Mouse (Mus musculus) kidney, embryonic 15.5 days (tissue): ENCODE measurements around the gene Csf3. TPM values are rescaled to one million over a fixed set of nuclear protein-coding genes. Genes with fewer than 3 reads are reported as not detected.
A peak's percentile ranks its signal among the peaks of the same experiment; 100 is the strongest.
"Not testable (repeated sequence)": the region's sequence is repeated elsewhere in the genome, so short reads cannot be mapped to it uniquely, and the experiment has no call there.

Experiments
- ATAC-seq: fragments of 200-750 bp; cut with Nextera tagmentation; replicated peaks from 2 replicates; pipeline ENCODE4 v1.8.0; 2017; ENCODE audit warnings: moderate TSS enrichment; ENCODE audit not compliant: low FRiP score
- H3K27ac ChIP-seq: fragments of 300-500 bp; sonication (generic); 2 replicates; pipeline ENCODE4 v1.5.1; 2015; ENCODE audit warnings: mild to moderate bottlenecking, inconsistent platforms
- H3K27me3 ChIP-seq: fragments of 300-500 bp; sonication (generic); 2 replicates; pipeline ENCODE4 v1.6.1; 2015; ENCODE audit warnings: inconsistent platforms
- H3K36me3 ChIP-seq: fragments of 300-500 bp; sonication (generic); 2 replicates; pipeline ENCODE4 v1.6.1; 2015; ENCODE audit warnings: inconsistent platforms
- H3K4me1 ChIP-seq: fragments of 300-500 bp; sonication (generic); 2 replicates; pipeline ENCODE4 v1.6.1; 2015; ENCODE audit warnings: inconsistent platforms
- H3K4me2 ChIP-seq: fragments of 300-500 bp; sonication (generic); 2 replicates; pipeline ENCODE4 v1.6.1; 2015; ENCODE audit warnings: moderate library complexity, mild to moderate bottlenecking, inconsistent platforms
- H3K4me3 ChIP-seq: fragments of 300-500 bp; sonication (generic); replicated peaks from 2 replicates; pipeline ENCODE4 v1.5.1; 2015; ENCODE audit warnings: mild to moderate bottlenecking, inconsistent platforms
- H3K9ac ChIP-seq: fragments of 300-500 bp; sonication (generic); 2 replicates; pipeline ENCODE4 v1.6.1; 2015; ENCODE audit warnings: mild to moderate bottlenecking, inconsistent platforms
- H3K9me3 ChIP-seq: fragments of 300-500 bp; sonication (generic); replicated peaks from 2 replicates; pipeline ENCODE4 v1.6.1; 2016; ENCODE audit warnings: inconsistent platforms
- WGBS: fragments of 180-500 bp; shearing (Covaris S2); methylation state at CpG from one replicate; pipeline ENCODE4 v1.1.7; 2015; ENCODE audit warnings: mixed read lengths; 5-methylcytosine and 5-hydroxymethylcytosine counted together
- polyA plus RNA-seq: library from polyadenylated mRNA; unstranded; fragments of >200 nt; fragmentation: Nextera tagmentation; extraction: Ambion mirVana; gene quantifications from 2 replicates; pipeline ENCODE4 v1.2.1, GENCODE M21; 2015

Csf3 gene
- polyA plus RNA-seq, 1 experiment from 2014 or later: not detected

DNA sequence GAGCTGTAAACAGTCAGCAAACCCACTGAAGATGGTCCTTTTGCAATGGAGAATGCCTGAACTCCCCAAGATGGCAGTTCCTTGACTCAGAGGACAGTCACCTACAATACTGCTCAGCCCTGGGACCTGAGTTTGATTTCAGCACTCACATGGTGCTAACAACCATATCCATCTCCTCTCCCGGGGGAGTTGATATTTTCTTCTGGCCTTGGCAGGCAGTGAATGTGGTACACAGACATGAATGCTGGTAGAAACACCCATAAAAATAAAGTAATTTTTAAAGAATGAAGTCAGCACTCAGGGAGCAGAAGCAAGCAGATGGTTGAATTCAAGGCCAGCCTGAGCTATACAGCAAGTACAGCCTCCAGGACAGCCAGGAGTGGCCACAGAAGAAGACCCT is 35.1 kb downstream of the Csf3 start:
- peaks cover 15% of the 10 kb centered on the region for H3K4me1 ChIP-seq
- H3K4me2 ChIP-seq: no peak overlapping the region
- no peak overlapping the region for H3K27ac ChIP-seq
- no peaks in the 10 kb centered on the region for H3K36me3 ChIP-seq
- no peak for ATAC-seq
- no peak overlapping the region for H3K4me3 ChIP-seq
- WGBS: 87% methylated on average over 1 of the region's 1 CpGs
- no peaks in the 10 kb centered on the region for H3K27me3 ChIP-seq
- no peak overlapping the region for H3K9ac ChIP-seq
- peaks cover 5% of the 10 kb centered on the region for H3K9me3 ChIP-seq

DNA sequence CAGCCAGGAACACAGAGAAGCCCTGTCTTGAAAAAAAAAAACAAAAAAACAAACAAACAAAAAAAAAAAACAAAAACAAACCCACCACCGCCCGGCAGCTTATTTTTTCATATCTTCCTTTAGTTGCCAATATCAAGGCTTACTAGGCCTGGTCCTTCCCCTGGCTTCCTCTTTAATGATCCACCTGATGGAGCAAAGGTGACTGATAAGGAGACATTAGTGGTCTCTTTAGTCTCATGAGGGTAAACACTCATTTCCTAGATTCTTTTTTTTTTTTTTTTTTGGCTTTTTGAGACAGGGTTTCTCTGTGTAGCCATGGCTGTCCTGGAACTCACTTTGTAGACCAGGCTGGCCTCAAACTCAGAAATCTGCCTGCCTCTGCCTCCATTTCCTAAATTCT is 36.2 kb downstream of the Csf3 start:
- not testable (repeated sequence) for H3K4me3 ChIP-seq, H3K9me3 ChIP-seq, H3K27me3 ChIP-seq, ATAC-seq, H3K36me3 ChIP-seq, H3K9ac ChIP-seq, H3K27ac ChIP-seq, H3K4me2 ChIP-seq
- peaks cover 19% of the 10 kb centered on the region for H3K4me1 ChIP-seq
- WGBS: 85% methylated on average over 2 of the region's 2 CpGs

GRCm38 (mm10) chr11:98738428-98738911 is 37.4 kb downstream of the Csf3 start:
- no peaks in the 10 kb centered on the region for H3K27me3 ChIP-seq
- peaks cover 5% of the 10 kb centered on the region for H3K9me3 ChIP-seq
- H3K9ac ChIP-seq: no peak overlapping the region
- no peaks in the 10 kb centered on the region for H3K36me3 ChIP-seq
- H3K4me2 ChIP-seq: no peak overlapping the region
- no peak overlapping the region for H3K4me3 ChIP-seq
- no peak for ATAC-seq
- 56% methylated on average over 4 of the region's 4 CpGs for WGBS
- no peak overlapping the region for H3K27ac ChIP-seq
- peaks cover 32% of the 10 kb centered on the region for H3K4me1 ChIP-seq

DNA sequence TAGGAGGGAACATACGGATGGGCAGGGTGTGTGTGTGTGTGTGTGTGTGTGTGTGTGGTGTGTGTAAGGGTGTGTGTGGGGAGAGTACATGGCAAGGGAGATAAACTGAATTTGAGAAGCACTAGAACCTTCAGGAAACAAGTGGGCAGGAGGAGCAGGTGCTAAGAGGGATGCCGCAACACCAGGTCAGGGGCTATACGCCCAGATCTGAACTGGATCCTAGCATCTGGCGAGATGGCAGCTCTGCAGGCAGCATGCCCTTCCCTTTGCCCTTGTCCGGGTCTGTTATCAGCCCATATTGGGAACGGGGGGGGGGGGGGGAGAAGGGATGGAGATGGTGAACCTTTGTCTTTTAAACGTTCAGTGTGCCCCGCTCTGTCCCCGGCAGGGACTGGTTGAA is 37.9 kb downstream of the Csf3 start:
- Histone ChIP-seq H3K9ac (no peak overlapping the region), H3K4me3 (no peak overlapping the region), H3K27ac (no peak overlapping the region), H3K4me2 (no peak overlapping the region), H3K9me3 (peaks cover 5% of the 10 kb centered on the region), H3K36me3 (no peaks in the 10 kb centered on the region), H3K4me1 (peaks cover 36% of the 10 kb centered on the region), H3K27me3 (no peaks in the 10 kb centered on the region)
- no peak for ATAC-seq
- WGBS: 78% methylated on average over 9 of the region's 9 CpGs

- 12% methylated on average over 8 of the region's 8 CpGs for WGBS
- no peak for ATAC-seq
- Histone ChIP-seq H3K27me3 (no peaks in the 10 kb centered on the region), H3K4me3 (peak overlapping the region; percentile 93), H3K9ac (peak overlapping the region; percentile 90), H3K27ac (peak overlapping the region; percentile 95), H3K9me3 (no peaks in the 10 kb centered on the region), H3K36me3 (no peaks in the 10 kb centered on the region), H3K4me2 (peak overlapping the region; percentile 84), H3K4me1 (peaks cover 47% of the 10 kb centered on the region)
Observed at GRCm38 (mm10) chr11:98740026-98740392, 38.9 kb downstream of the Csf3 start.

- Histone ChIP-seq H3K4me2 (peak within 1 kb of the TSS; percentile 84), H3K4me3 (peak within 1 kb of the TSS; percentile 93), H3K4me1 (peaks cover 52% of the 10 kb centered on the region), H3K9me3 (no peaks in the 10 kb centered on the region), H3K27me3 (no peaks in the 10 kb centered on the region), H3K9ac (peak within 1 kb of the TSS; percentile 90), H3K27ac (peak within 1 kb of the TSS; percentile 95), H3K36me3 (no peaks in the 10 kb centered on the region)
- WGBS: under 1% methylated on average over 22 of the region's 22 CpGs
- ATAC-seq: peak; percentile 72
Observed at GRCm38 (mm10) chr11:98740393-98741050, 39.5 kb downstream of the Csf3 start, which contains the start of gene Thra. TSS of gene Thra (plus strand) at chr11:98740638.

DNA sequence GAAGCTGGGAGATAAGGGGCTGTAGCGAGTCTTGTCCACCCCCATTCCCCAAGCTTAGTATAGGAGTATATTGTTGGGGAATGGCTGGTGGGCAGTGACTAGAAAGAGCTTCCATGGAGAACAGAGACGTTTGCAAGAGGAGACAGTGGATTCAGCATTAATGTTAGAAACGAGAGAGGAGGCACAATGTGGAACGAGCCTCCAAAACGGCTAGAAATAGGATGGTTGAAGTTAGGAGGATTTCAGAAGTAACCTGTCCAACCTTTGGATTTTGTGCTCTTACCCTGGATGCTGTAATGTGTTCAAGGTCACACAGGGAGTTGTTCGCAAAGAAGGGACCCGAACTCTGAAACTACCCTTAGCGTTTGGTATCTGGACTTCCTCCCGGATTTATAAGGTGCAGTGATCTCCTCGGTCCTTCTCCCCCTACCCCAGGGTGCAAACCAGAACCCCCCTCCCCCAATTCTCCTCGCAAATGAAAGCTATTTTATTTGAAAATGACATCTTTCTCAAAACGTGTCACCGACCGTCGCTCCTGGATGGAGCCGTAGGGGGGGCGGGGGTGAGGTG is 40.1 kb downstream of the Csf3 start:
- Histone ChIP-seq H3K27me3 (no peaks in the 10 kb centered on the region), H3K36me3 (no peaks in the 10 kb centered on the region), H3K9me3 (no peaks in the 10 kb centered on the region), H3K4me2 (peak overlapping the region; percentile 84), H3K9ac (peak overlapping the region; percentile 90), H3K4me3 (peak overlapping the region; percentile 93), H3K27ac (peak overlapping the region; percentile 95), H3K4me1 (peaks cover 58% of the 10 kb centered on the region)
- no peak; the same call in 1 of the 2 replicates for ATAC-seq
- under 1% methylated on average over 17 of the region's 17 CpGs for WGBS

DNA sequence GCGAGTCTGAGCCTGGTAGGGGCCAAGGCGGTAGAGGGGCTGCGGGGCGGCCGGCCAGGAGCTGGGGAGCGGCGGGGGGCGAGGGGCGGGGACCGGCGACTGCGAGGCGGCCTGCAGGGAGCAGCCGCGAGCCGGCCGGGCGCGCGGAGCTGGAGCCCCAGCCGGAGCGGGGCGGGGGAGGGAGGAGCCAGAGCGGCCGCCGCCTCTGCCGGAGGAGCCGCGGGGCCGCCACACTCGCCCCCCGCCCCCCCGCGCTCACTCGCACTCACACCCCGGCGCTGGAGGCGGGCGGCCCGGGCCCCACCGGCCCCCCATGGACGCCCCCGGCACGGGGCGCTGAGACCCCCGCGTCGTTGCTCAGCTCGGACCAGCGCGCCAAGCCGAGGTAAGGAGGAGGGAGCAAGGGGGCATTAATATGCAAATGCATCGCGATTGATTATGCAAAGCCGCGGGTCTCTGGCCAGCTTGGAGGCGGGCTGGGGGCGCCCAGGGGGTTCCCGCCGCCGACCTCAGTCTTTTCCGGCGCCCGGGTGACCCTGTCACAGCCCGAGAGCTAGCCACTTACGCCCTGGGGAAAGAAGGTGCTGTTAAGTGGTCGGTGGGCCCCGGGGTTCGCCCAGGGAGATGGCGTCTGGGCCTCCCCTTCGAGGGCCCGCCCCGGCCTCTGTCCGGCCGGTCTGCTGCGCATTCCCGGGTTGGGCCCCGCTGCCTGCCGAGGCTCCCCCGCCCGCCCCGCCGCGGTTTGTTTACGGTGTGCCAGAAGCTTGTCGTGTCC is 40.7 kb downstream of the Csf3 start:
- under 1% methylated on average over 84 of the region's 86 CpGs for WGBS
- H3K9me3 ChIP-seq: no peaks in the 10 kb centered on the region
- no peaks in the 10 kb centered on the region for H3K36me3 ChIP-seq
- H3K9ac ChIP-seq: peak overlapping the region; percentile 90
- H3K27ac ChIP-seq: peak overlapping the region; percentile 95
- H3K4me3 ChIP-seq: peak overlapping the region; percentile 93
- peaks cover 65% of the 10 kb centered on the region for H3K4me1 ChIP-seq
- H3K4me2 ChIP-seq: peak overlapping the region; percentile 84
- no peaks in the 10 kb centered on the region for H3K27me3 ChIP-seq
- peak; percentile 79 for ATAC-seq

- H3K4me2 ChIP-seq: peak overlapping the region; percentile 84
- 0 out of 2 replicates have a peak, but pooled peaks have one; percentile 4 for ATAC-seq
- H3K9ac ChIP-seq: peak overlapping the region; percentile 90
Observed at GRCm38 (mm10) chr11:98742397-98743291, 41.6 kb downstream of the Csf3 start.

DNA sequence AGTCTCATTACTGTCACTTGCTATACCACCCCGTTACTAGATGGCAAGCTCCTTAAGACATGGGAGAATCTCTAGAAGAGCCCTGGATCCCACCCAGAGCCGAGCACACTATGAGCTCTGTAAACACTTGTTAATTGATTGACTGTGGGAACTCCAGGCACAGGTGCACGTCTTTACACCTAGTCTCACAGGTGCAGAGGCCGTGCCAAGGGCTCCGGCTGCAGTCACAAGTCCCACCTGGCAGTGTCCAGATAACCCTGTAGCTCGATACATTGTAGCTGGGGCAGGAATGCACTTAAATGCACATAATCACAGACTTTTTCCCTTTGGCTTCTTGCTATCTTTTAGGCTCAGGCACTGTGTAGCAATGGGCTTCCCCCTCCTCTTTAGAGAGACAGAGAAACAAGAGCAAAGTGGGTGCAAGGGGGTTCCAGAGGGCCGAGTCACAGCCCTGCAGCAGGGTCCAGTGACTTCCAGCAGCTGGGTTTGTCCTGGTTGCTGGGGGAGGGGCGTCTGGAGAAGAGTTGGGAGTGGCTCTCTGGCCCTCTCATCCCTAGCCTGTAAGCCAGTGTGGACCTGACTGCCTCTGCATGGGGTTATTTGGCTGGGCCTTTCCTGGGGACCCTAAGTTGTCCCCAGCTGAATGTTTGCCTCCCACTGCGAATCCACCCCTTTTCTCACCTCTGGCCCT is 42.7 kb downstream of the Csf3 start:
- peak overlapping the region; percentile 93 for H3K4me3 ChIP-seq
- H3K4me2 ChIP-seq: peak overlapping the region; percentile 84
- H3K9ac ChIP-seq: peak overlapping the region; percentile 90
- H3K27ac ChIP-seq: peak overlapping the region; percentile 95
- 7% methylated on average over 9 of the region's 9 CpGs for WGBS
- ATAC-seq: peak; percentile 38
- H3K36me3 ChIP-seq: no peaks in the 10 kb centered on the region
- H3K27me3 ChIP-seq: no peaks in the 10 kb centered on the region
- no peaks in the 10 kb centered on the region for H3K9me3 ChIP-seq
- peaks cover 84% of the 10 kb centered on the region for H3K4me1 ChIP-seq

More at GRCm38 (mm10) chr11:98742397-98743291, 41.6 kb downstream of the Csf3 start:
- no peaks in the 10 kb centered on the region for H3K36me3 ChIP-seq
- WGBS: 4% methylated on average over 16 of the region's 21 CpGs
- peaks cover 73% of the 10 kb centered on the region for H3K4me1 ChIP-seq
- H3K4me3 ChIP-seq: peak overlapping the region; percentile 93
- H3K27ac ChIP-seq: peak overlapping the region; percentile 95
- no peaks in the 10 kb centered on the region for H3K27me3 ChIP-seq
- no peaks in the 10 kb centered on the region for H3K9me3 ChIP-seq
